Mouse (Mus musculus) cerebellum, adult 8-10 months (tissue): ENCODE measurements around the gene Bmf.

Experiments used
- DNase-seq: peaks from one replicate; pipeline ENCODE4 v3.0.0; 2022

Bmf gene

GRCm38 (mm10) chr2:118549507-118550473, at the start of gene Bmf:
Bmf (minus strand) TSS chr2:118549687.
- peak; percentile 99 for DNase-seq

- DNase-seq = no peak
Measured at GRCm38 (mm10) chr2:118599087-118599486, 49.6 kb upstream of the Bmf start.

GRCm38 (mm10) chr2:118597673-118598568, 48.4 kb upstream of the Bmf start, which contains the start of gene Bub1b:
Bub1b (plus strand) TSS chr2:118598211.
- peak; percentile 84 for DNase-seq

- DNase-seq = no peak
Measured at GRCm38 (mm10) chr2:118591083-118591482, 41.6 kb upstream of the Bmf start.

GRCm38 (mm10) chr2:118587686-118588085, 38.2 kb upstream of the Bmf start:
- DNase-seq = no peak

GRCm38 (mm10) chr2:118586013-118586412, 36.5 kb upstream of the Bmf start:
- no peak for DNase-seq

- DNase-seq = no peak
Measured at GRCm38 (mm10) chr2:118573135-118573534, 23.6 kb upstream of the Bmf start.

- no peak for DNase-seq
Measured at GRCm38 (mm10) chr2:118572183-118572836, 22.8 kb upstream of the Bmf start.

GRCm38 (mm10) chr2:118570939-118571338, 21.5 kb upstream of the Bmf start:
- DNase-seq = no peak

- no peak for DNase-seq
Measured at GRCm38 (mm10) chr2:118567179-118567578, 17.7 kb upstream of the Bmf start.

GRCm38 (mm10) chr2:118562431-118562830, 12.9 kb upstream of the Bmf start:
- DNase-seq = no peak

GRCm38 (mm10) chr2:118562015-118562414, 12.5 kb upstream of the Bmf start:
- DNase-seq = no peak

- DNase-seq = no peak
Measured at GRCm38 (mm10) chr2:118558426-118558825, 8.9 kb upstream of the Bmf start.

- DNase-seq = peak; percentile 45
Measured at GRCm38 (mm10) chr2:118554356-118554990, 5.0 kb upstream of the Bmf start.

- DNase-seq = no peak
Measured at GRCm38 (mm10) chr2:118551606-118552005, 2.1 kb upstream of the Bmf start.

GRCm38 (mm10) chr2:118548421-118549221, 866 bp downstream of the Bmf start:
- DNase-seq = peak; percentile 49

GRCm38 (mm10) chr2:118547541-118548016, 1.9 kb downstream of the Bmf start:
- no peak for DNase-seq

GRCm38 (mm10) chr2:118546798-118547165, 2.7 kb downstream of the Bmf start:
- no peak for DNase-seq

- DNase-seq = no peak
Measured at GRCm38 (mm10) chr2:118546104-118546797, 3.2 kb downstream of the Bmf start.

GRCm38 (mm10) chr2:118545242-118546103, 4.0 kb downstream of the Bmf start:
- peak; percentile 94 for DNase-seq
